Mouse (Mus musculus): ENCODE results near the gene Gucy1b1. TPM values are rescaled to one million over a fixed set of nuclear protein-coding genes. Genes with fewer than 3 reads are reported as not detected.

Gene Gucy1b1
- polyA plus RNA-seq, 1 experiment from 2014 or later: 1.3 TPM

DNA sequence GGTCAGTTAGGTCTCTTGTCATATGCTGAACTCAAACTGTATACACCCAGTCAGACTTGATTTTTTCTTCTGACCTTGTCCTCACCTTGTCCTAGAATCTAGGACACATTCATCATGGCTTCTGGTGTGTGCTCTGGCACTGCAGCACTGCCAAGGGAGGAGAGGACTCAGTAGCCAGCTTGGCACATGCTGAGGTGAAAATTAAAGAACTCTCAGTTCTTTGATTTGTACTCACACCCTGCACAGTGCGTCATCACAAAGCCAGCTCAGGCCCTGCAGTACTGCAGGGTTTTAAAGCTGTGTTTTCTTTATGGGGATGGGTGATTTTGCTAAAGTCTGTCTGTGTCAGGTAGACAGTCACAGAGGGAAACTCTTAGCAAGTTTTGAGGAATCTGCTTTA, 47.2 kb downstream of the Gucy1b1 start:
- Histone ChIP-seq H3K4me3 (no peak overlapping the region), H3K27me3 (ENCODE audit: low read depth, poor library complexity, severe bottlenecking) (no peaks in the 10 kb centered on the region), H3K36me3 (no peaks in the 10 kb centered on the region), H3K4me1 (no peaks in the 10 kb centered on the region), H3K27ac (no peak overlapping the region), H3K9me3 (replicated peaks) (no peaks in the 10 kb centered on the region)
- DNase-seq (ENCODE audit: low spot score): no peak
- WGBS: 74% methylated on average over 1 of the region's 1 CpGs

DNA sequence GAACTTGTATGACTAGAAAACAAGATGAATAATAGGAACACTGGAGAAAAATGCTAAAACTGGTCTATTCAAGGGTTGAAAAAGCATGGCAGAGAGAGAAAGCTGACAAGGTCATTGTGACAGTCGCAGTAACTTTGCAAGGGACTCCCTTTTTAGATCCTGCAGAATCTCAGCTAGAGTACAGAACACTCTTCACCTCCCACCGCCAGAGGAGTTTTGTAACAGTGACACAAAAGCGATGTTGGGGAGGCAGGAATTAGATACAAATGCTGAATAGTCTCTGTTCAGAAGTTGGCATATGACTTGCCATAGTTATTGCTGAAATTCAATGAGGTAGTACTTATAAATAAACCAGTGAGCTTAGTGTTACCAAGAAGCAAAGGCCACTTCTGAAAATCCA, 51.4 kb downstream of the Gucy1b1 start:
- Histone ChIP-seq H3K36me3 (no peaks in the 10 kb centered on the region), H3K4me3 (no peak overlapping the region), H3K27ac (no peak overlapping the region), H3K9me3 (replicated peaks) (no peaks in the 10 kb centered on the region), H3K4me1 (no peaks in the 10 kb centered on the region), H3K27me3 (ENCODE audit: low read depth, poor library complexity, severe bottlenecking) (no peaks in the 10 kb centered on the region)
- no peak for DNase-seq (ENCODE audit: low spot score)
- WGBS: 90% methylated on average over 3 of the region's 3 CpGs

DNA sequence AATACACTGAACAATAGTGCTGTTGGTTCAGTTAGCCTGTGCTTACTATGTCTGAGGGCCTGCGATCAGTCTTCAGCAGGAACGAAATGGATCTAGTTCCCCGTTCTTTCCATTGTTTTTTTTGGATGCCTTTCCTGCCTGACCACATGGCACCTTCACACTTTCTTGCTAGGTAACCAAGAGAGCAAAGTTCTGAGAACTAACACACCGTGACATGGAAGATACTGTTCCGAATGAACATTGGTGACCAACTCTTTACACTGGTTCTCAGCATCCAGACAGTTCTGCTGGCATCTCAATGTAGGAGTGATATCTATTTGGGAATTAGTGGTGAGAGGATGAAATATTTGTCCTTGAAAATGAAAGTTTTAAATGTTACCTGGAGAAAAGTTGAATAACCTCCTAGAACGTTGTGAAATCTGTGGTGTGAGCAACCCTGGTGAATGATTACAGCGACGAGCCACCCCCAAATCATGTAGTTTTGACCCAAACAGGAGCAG, 52.0 kb downstream of the Gucy1b1 start:
- WGBS: 87% methylated on average over 8 of the region's 8 CpGs
- H3K36me3 ChIP-seq: no peaks in the 10 kb centered on the region
- H3K27me3 ChIP-seq (ENCODE audit: low read depth, poor library complexity, severe bottlenecking): no peaks in the 10 kb centered on the region
- no peaks in the 10 kb centered on the region for H3K4me1 ChIP-seq
- H3K27ac ChIP-seq: no peak overlapping the region
- no peak overlapping the region for H3K4me3 ChIP-seq
- H3K9me3 ChIP-seq (replicated peaks): no peaks in the 10 kb centered on the region
- DNase-seq (ENCODE audit: low spot score): no peak

DNA sequence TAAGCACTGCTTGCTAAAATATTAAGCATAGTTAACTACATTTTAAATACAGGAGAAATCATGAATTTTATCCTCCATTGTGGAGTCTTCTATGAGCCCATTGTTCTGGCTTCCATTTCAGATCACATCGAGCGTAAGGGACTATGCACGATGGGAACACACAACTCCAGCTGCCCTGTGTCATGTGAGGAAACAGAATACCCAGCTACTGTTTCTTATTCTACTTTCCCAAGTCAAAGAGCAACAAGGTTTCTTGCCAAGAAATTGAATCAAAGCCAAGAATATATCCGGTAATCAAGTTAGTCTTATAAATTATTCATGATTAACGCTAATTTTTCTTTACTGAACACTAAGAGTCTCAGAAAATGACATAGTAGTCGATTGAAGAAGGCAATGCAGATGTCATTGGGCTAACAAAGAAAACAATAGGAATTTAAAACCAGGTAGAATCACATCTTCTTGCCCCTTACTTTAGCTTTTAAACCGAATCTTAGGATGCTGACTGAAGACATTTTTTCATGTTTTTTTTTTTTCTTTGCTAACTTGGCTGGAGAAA, 60.3 kb downstream of the Gucy1b1 start:
- Histone ChIP-seq H3K36me3 (no peaks in the 10 kb centered on the region), H3K9me3 (replicated peaks) (no peaks in the 10 kb centered on the region), H3K27me3 (ENCODE audit: low read depth, poor library complexity, severe bottlenecking) (no peaks in the 10 kb centered on the region), H3K27ac (no peak overlapping the region), H3K4me3 (no peak overlapping the region), H3K4me1 (no peaks in the 10 kb centered on the region)
- WGBS: 90% methylated on average over 7 of the region's 7 CpGs
- no peak for DNase-seq (ENCODE audit: low spot score)

DNA sequence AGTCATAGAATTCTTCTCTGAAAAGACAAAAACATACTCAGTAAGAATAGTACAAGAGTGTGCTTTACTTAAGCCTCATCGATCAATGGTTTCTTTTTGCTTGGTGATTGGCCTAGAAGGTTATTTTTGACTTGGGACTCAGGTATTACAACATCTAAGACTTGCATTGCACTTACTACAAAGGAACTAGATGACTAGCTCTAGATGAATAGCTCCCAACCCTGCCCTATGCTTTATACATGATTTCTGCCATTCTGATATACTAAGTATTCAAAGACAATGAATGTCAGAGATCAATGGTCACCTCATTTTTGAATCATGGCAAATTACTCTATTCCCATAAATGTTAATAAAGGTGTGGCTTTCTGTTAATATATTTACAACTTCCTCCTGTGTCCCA, 67.5 kb downstream of the Gucy1b1 start:
- Histone ChIP-seq H3K27me3 (ENCODE audit: low read depth, poor library complexity, severe bottlenecking) (no peaks in the 10 kb centered on the region), H3K4me3 (no peak overlapping the region), H3K9me3 (replicated peaks) (no peaks in the 10 kb centered on the region), H3K36me3 (no peaks in the 10 kb centered on the region), H3K4me1 (no peaks in the 10 kb centered on the region), H3K27ac (no peak overlapping the region)
- WGBS: 90% methylated on average over 1 of the region's 1 CpGs
- DNase-seq (ENCODE audit: low spot score): no peak

- WGBS: 3% methylated on average over 1 of the region's 1 CpGs
- no peaks in the 10 kb centered on the region for H3K36me3 ChIP-seq
- no peaks in the 10 kb centered on the region for H3K27me3 ChIP-seq (ENCODE audit: low read depth, poor library complexity, severe bottlenecking)
- no peaks in the 10 kb centered on the region for H3K4me1 ChIP-seq
- H3K4me3 ChIP-seq: no peak overlapping the region
- H3K27ac ChIP-seq: no peak overlapping the region
- H3K9me3 ChIP-seq (replicated peaks): no peaks in the 10 kb centered on the region
- no peak for DNase-seq (ENCODE audit: low spot score)
Measured at GRCm38 (mm10) chr3:81995988-81996387, 78.5 kb downstream of the Gucy1b1 start.

- H3K27me3 ChIP-seq (ENCODE audit: low read depth, poor library complexity, severe bottlenecking): no peaks in the 10 kb centered on the region
- WGBS: 55% methylated on average over 4 of the region's 4 CpGs
- H3K4me1 ChIP-seq: no peaks in the 10 kb centered on the region
- no peaks in the 10 kb centered on the region for H3K9me3 ChIP-seq (replicated peaks)
- H3K4me3 ChIP-seq: no peak overlapping the region
- no peaks in the 10 kb centered on the region for H3K36me3 ChIP-seq
- no peak for DNase-seq (ENCODE audit: low spot score)
- H3K27ac ChIP-seq: no peak overlapping the region
Measured at GRCm38 (mm10) chr3:81995371-81995770, 79.1 kb downstream of the Gucy1b1 start.

GRCm38 (mm10) chr3:81990531-81990930, 84.0 kb downstream of the Gucy1b1 start:
- WGBS: 74% methylated on average over 3 of the region's 3 CpGs
- no peak for DNase-seq (ENCODE audit: low spot score)
- H3K9me3 ChIP-seq (replicated peaks): no peaks in the 10 kb centered on the region
- H3K4me1 ChIP-seq: no peaks in the 10 kb centered on the region
- H3K4me3 ChIP-seq: no peak overlapping the region
- H3K27me3 ChIP-seq (ENCODE audit: low read depth, poor library complexity, severe bottlenecking): no peaks in the 10 kb centered on the region
- H3K27ac ChIP-seq: no peak overlapping the region
- no peaks in the 10 kb centered on the region for H3K36me3 ChIP-seq

DNA sequence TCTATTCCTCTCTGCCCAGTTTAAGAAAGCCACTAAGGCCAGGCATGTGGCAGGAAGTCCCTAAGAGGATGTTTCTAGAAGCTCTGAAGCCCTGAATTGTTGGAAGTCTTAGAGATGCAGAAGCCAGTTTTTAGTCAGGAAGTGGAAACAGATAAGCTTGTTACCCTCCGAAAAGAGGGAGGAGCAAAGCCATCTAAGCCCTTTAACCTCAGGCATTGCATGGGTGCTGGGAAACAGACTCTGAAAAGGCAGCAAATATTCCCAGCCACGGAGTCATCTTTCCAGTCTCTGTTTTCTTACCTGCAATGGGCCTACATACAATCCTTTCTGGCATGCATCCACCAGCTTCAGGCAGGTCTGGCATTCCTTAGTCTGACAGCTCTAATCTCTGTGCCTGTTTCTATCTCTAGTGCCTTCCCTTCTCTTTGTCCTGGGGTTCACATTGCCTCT, 84.8 kb downstream of the Gucy1b1 start:
- no peak overlapping the region for H3K27ac ChIP-seq
- H3K27me3 ChIP-seq (ENCODE audit: low read depth, poor library complexity, severe bottlenecking): no peaks in the 10 kb centered on the region
- no peaks in the 10 kb centered on the region for H3K36me3 ChIP-seq
- WGBS: 41% methylated on average over 2 of the region's 2 CpGs
- DNase-seq (ENCODE audit: low spot score): no peak
- no peak overlapping the region for H3K4me3 ChIP-seq
- H3K4me1 ChIP-seq: no peaks in the 10 kb centered on the region
- no peaks in the 10 kb centered on the region for H3K9me3 ChIP-seq (replicated peaks)

- Histone ChIP-seq H3K9me3 (replicated peaks) (no peaks in the 10 kb centered on the region), H3K36me3 (no peaks in the 10 kb centered on the region), H3K4me3 (no peak overlapping the region), H3K4me1 (no peaks in the 10 kb centered on the region), H3K27me3 (ENCODE audit: low read depth, poor library complexity, severe bottlenecking) (no peaks in the 10 kb centered on the region), H3K27ac (no peak overlapping the region)
- no peak for DNase-seq (ENCODE audit: low spot score)
- 92% methylated on average over 3 of the region's 3 CpGs for WGBS
Measured at GRCm38 (mm10) chr3:81987628-81988027, 86.9 kb downstream of the Gucy1b1 start.

DNA sequence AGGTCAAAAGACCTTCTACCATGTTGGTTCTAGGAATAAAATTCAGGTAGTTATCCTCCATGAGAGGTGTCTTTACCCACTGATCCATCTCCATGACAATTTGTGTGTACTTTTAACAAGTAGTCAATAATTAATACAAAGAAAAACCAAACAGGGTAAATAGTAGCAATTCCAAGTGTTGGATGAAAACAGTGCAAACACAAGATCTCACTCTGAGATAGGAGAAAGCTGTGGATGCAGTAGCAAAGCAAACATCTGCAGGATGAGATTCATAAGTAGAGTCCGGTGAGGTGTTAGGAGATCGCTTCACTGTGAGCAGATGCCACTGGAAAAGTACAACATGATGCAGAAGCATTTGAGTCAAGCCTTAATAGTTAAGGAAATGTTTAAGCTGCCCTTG, 88.4 kb downstream of the Gucy1b1 start:
- no peaks in the 10 kb centered on the region for H3K9me3 ChIP-seq (replicated peaks)
- no peak overlapping the region for H3K27ac ChIP-seq
- WGBS: 92% methylated on average over 2 of the region's 2 CpGs
- H3K4me3 ChIP-seq: no peak overlapping the region
- no peaks in the 10 kb centered on the region for H3K27me3 ChIP-seq (ENCODE audit: low read depth, poor library complexity, severe bottlenecking)
- no peaks in the 10 kb centered on the region for H3K4me1 ChIP-seq
- no peak for DNase-seq (ENCODE audit: low spot score)
- no peaks in the 10 kb centered on the region for H3K36me3 ChIP-seq

- no peak overlapping the region for H3K27ac ChIP-seq
- 72% methylated on average over 1 of the region's 1 CpGs for WGBS
- H3K9me3 ChIP-seq (replicated peaks): no peaks in the 10 kb centered on the region
- H3K4me1 ChIP-seq: no peaks in the 10 kb centered on the region
- H3K4me3 ChIP-seq: no peak overlapping the region
- no peak for DNase-seq (ENCODE audit: low spot score)
- no peaks in the 10 kb centered on the region for H3K36me3 ChIP-seq
- H3K27me3 ChIP-seq (ENCODE audit: low read depth, poor library complexity, severe bottlenecking): no peaks in the 10 kb centered on the region
Measured at GRCm38 (mm10) chr3:81985100-81985499, 89.4 kb downstream of the Gucy1b1 start.

DNA sequence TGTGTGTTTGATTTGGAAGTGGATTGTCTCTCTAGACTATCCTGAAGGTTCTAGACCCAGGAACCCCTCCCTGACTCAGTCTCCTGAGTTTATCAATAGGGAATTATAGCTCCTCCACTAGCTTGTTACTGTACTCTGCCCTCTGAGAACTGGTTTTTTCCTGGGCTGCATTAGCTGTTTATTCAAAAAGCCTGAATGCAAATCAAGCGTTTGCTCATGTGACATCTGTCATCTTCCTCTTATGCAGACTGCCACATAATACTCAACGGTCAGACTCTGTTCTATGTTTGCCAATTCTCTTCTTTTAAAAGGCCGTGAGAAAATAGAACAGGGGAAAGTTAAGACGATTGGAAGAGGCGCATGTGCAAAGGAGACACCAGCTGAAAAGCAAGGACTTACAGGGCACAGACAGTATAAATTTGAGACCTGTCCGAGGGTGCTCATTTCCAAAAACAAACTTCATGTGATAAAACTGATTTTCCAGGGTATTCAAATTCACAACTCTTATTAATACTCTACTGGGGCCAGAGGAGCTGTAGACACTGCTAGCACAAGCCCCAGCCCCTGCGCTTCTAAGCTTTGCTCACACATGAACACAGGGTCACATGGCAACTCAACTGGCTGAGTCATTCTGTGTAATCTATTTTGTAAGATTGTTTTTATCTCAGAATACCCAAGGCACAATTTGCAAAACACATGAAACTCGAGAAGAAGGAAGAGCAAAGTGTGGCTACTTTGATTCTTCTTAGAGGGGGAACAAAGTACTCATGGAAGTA, 91.2 kb downstream of the Gucy1b1 start:
- DNase-seq (ENCODE audit: low spot score): no peak
- H3K36me3 ChIP-seq: no peaks in the 10 kb centered on the region
- H3K9me3 ChIP-seq (replicated peaks): no peaks in the 10 kb centered on the region
- H3K27me3 ChIP-seq (ENCODE audit: low read depth, poor library complexity, severe bottlenecking): no peaks in the 10 kb centered on the region
- WGBS: 87% methylated on average over 8 of the region's 8 CpGs
- H3K4me3 ChIP-seq: no peak overlapping the region
- no peaks in the 10 kb centered on the region for H3K4me1 ChIP-seq
- no peak overlapping the region for H3K27ac ChIP-seq

Measured in limb, embryonic 10.5 days (tissue).